Mouse (Mus musculus) liver, embryonic 16.5 days (tissue): ENCODE measurements around the gene Dhx37. TPM values are rescaled to one million over a fixed set of nuclear protein-coding genes. Genes with fewer than 3 reads are reported as not detected.

Experiments
- ATAC-seq: fragments of 200-750 bp; cut with Nextera tagmentation; 2 replicates; pipeline ENCODE4 v1.8.0; 2017; ENCODE audit warnings: low read depth, mild to moderate bottlenecking, moderate number of reproducible peaks, moderate library complexity
- H3K27ac ChIP-seq: fragments of 300-500 bp; sonication (generic); 2 replicates; pipeline ENCODE4 v1.5.1; 2014; ENCODE audit warnings: mild to moderate bottlenecking, low read length
- H3K27me3 ChIP-seq: fragments of 300-500 bp; sonication (generic); 2 replicates; pipeline ENCODE4 v1.6.1; 2014; ENCODE audit warnings: low read depth, low read length, mixed read lengths; ENCODE audit not compliant: control insufficient read depth, insufficient read depth
- H3K36me3 ChIP-seq: fragments of 300-500 bp; sonication (generic); 2 replicates; pipeline ENCODE4 v1.6.1; 2014; ENCODE audit warnings: mild to moderate bottlenecking; ENCODE audit not compliant: control insufficient read depth, insufficient read depth
- H3K4me1 ChIP-seq: fragments of 300-500 bp; sonication (generic); 2 replicates; pipeline ENCODE4 v1.6.1; 2014; ENCODE audit warnings: low read depth, low read length, mixed read lengths; ENCODE audit not compliant: control insufficient read depth
- H3K4me2 ChIP-seq: fragments of 300-500 bp; sonication (generic); 2 replicates; pipeline ENCODE4 v1.6.1; 2014; ENCODE audit warnings: low read depth, low read length, mixed read lengths
- H3K4me3 ChIP-seq: fragments of 300-500 bp; sonication (generic); 2 replicates; pipeline ENCODE4 v1.5.1; 2014; ENCODE audit warnings: low read depth, mild to moderate bottlenecking, low read length
- H3K9ac ChIP-seq: fragments of 300-500 bp; sonication (generic); 2 replicates; pipeline ENCODE4 v1.6.1; 2014; ENCODE audit warnings: low read depth, low read length
- H3K9me3 ChIP-seq: fragments of 300-500 bp; sonication (generic); replicated peaks from 2 replicates; pipeline ENCODE4 v1.6.1; 2016; ENCODE audit warnings: low read length; ENCODE audit not compliant: control insufficient read depth
- WGBS: fragments of 180-500 bp; shearing (Covaris S2); extraction: QIAGEN DNeasy Blood & Tissue Kit; methylation state at CpG from one replicate; pipeline ENCODE4 v1.1.7; 2014; ENCODE audit not compliant: insufficient replicate concordance; 5-methylcytosine and 5-hydroxymethylcytosine counted together
- polyA plus RNA-seq: library from polyadenylated mRNA; unstranded; fragments of >200 nt; fragmentation: Nextera tagmentation; extraction: Ambion mirVana; gene quantifications from 2 replicates; pipeline ENCODE4 v1.2.1, GENCODE M21; 2015

The Dhx37 gene
- polyA plus RNA-seq, 1 experiment from 2014 or later, result 4.2 TPM

GRCm38 (mm10) chr5:125408842-125409241 is 25.1 kb downstream of the Dhx37 start:
- H3K9me3 ChIP-seq, result no peaks in the 10 kb centered on the region
- WGBS, result 2% methylated on average over 13 of the region's 13 CpGs
- H3K4me1 ChIP-seq, result peaks cover 46% of the 10 kb centered on the region
- no peaks in the 10 kb centered on the region for H3K27me3 ChIP-seq
- H3K27ac ChIP-seq, result peak overlapping the region; percentile 62
- H3K4me2 ChIP-seq, result peak overlapping the region; percentile 75
- ATAC-seq, result peak; percentile 68
- H3K36me3 ChIP-seq, result no peaks in the 10 kb centered on the region
- H3K9ac ChIP-seq, result peak overlapping the region; percentile 38; the same call in 1 of the 2 replicates
- H3K4me3 ChIP-seq, result peak overlapping the region; percentile 58

GRCm38 (mm10) chr5:125407910-125408575 is 25.9 kb downstream of the Dhx37 start:
- Histone ChIP-seq H3K4me3 (peak overlapping the region; percentile 58; the same call in 1 of the 2 replicates), H3K27me3 (0 out of 2 replicates have a peak, but pooled peaks cover 1% of the 10 kb centered on the region), H3K4me1 (peaks cover 47% of the 10 kb centered on the region), H3K36me3 (no peaks in the 10 kb centered on the region), H3K9me3 (no peaks in the 10 kb centered on the region), H3K4me2 (peak overlapping the region; percentile 51), H3K9ac (no peak overlapping the region), H3K27ac (no peak overlapping the region)
- WGBS, result 37% methylated on average over 14 of the region's 14 CpGs
- ATAC-seq, result no peak

DNA sequence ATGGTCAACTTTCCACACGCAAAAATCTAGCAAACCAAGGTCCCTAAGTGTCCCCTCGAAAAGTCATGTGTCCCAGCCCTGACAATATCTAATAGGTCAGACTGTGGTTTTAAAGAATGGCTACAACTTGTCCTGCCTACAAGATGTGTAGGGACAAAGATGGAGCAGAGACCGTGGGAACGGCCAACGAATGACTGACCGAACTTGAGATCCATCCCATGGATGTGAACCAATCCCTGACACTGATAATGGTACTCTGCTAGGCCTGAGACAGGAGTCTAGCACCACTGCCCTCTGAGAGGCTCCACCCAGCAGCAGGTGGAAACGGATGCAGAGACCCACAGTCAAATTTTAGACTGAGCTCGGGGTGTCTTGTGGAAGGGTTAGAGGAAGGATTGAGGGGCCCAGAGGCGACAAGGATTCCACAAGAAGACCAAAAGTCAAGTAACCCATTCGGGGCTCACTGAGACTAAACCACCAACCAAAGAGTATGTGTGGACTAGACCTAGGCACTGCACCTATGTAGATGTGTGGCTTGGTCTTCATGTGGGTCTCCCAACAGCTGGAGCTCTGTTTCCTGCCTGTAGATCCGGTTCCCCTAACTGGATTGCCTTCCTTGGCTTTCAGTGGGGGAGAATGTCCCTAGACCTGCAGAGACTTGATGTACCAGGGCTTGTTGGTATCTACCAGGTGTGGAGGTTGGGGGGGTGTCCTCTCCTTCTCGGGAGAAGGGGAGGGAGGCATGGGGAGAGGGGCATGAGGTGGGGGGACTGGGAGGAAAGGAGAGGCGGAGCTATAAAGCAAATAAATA is 26.7 kb downstream of the Dhx37 start:
- Histone ChIP-seq H3K9me3 (no peaks in the 10 kb centered on the region), H3K4me2 (peak overlapping the region; percentile 96), H3K9ac (peak overlapping the region; percentile 75), H3K36me3 (no peaks in the 10 kb centered on the region), H3K27ac (no peak overlapping the region; the same call in 1 of the 2 replicates), H3K4me3 (peak overlapping the region; percentile 74), H3K4me1 (peaks cover 47% of the 10 kb centered on the region), H3K27me3 (peaks cover 7% of the 10 kb centered on the region; the same call in 1 of the 2 replicates)
- WGBS, result 46% methylated on average over 13 of the region's 13 CpGs
- ATAC-seq, result no peak

DNA sequence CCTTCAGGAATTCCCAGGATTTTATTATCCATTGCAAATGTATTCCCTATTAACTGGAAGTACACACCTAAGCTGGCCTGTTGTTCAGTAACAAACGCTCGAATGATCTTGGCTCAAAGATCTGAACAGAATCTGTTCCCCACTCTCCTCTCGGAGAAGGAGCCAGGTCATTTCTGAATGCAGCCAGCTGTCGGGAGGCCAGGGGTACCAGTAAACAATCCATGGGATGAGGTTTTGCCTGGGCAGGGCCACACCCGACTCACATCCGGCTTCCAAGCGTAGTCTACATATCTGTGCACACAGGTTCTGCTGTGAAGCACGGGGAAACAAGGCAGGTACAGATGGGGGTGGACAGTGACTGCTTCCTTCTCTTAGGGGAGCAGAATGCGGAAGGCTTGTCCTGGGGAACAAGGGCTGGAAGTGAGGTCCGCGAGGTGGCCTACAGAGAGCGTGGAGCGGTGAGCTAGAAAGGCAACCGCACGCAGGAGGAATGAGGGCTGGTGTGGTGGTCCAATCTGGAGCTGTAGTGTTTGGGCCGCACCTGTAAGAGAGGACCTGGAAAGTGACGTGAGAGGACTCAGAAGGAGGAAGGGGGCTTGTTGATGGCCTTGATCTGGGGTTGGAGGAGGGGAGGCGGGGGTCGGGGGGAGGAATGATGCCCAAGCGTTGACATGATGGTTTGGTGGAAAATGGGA is 27.5 kb downstream of the Dhx37 start:
- Histone ChIP-seq H3K27me3 (peaks cover 10% of the 10 kb centered on the region; the same call in 1 of the 2 replicates), H3K27ac (peak overlapping the region; percentile 78), H3K9me3 (no peaks in the 10 kb centered on the region), H3K4me3 (peak overlapping the region; percentile 74), H3K4me2 (peak overlapping the region; percentile 96), H3K4me1 (peaks cover 47% of the 10 kb centered on the region), H3K9ac (peak overlapping the region; percentile 75), H3K36me3 (no peaks in the 10 kb centered on the region)
- 4% methylated on average over 20 of the region's 20 CpGs for WGBS
- ATAC-seq, result peak; percentile 42

DNA sequence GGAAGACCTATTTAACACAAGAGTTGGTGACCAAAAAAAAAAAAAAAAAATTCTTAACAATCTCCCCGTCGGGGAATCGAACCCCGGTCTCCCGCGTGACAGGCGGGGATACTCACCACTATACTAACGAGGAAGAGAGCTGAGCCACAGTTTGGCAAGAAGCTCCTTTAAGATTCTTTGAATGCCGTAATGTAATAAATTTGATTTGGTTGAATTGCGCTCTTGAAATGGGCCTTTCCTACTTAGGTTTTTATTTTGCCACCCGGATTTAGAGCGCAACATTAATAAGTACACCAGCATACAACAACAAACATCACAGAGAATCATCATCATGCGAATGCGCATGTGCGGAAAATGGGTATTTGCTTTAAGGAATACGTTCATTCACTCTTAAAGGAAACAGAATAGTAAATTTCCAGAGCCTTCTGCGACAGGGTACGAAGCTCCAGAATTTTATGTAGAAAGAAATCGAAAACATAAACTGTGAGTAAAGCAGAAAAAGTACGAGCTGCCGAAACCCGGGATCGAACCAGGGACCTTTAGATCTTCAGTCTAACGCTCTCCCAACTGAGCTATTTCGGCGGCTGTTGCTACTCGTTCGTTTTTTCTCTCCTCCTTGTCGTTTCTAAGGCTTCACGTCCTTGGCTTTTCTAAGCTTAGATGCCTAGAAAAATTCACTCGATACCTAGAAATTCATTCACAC is 28.2 kb downstream of the Dhx37 start:
- Histone ChIP-seq H3K27ac (peak overlapping the region; percentile 87), H3K9ac (peak overlapping the region; percentile 75), H3K27me3 (peaks cover 15% of the 10 kb centered on the region; the same call in 1 of the 2 replicates), H3K4me1 (peaks cover 47% of the 10 kb centered on the region), H3K36me3 (no peaks in the 10 kb centered on the region), H3K4me3 (peak overlapping the region; percentile 74), H3K4me2 (peak overlapping the region; percentile 96), H3K9me3 (no peaks in the 10 kb centered on the region)
- peak; percentile 57 for ATAC-seq
- under 1% methylated on average over 31 of the region's 31 CpGs for WGBS

DNA sequence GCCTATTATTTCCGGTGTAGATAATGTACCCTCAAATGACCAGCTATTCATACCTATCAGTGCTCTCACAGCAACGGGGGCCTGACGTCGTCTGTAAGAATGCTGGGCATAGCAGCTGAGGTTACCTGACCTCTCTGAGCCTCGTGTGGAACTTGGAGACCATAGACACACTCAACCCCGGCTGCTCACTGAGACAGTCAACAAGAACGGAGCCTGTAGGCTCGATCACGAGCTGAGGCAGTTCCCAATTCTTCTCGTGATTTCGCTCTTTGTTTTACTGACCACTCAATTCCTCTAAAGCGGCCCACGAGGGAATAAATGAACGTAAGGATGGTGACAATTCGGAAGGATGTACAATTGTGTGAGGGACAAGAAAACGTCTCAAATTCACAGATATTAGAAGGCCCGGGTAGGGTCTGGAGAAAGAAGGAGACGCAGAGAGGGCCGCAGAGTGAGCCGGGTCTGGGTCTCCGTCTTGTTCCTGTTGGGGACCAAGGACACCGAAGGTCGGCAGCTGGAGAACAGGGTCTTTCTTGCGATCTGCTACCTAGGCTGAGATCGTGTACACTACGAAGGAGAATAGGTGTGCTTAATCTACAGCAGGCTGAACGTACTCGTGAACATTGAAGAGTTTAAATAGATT is 28.9 kb downstream of the Dhx37 start:
- H3K4me1 ChIP-seq, result peaks cover 46% of the 10 kb centered on the region
- no peaks in the 10 kb centered on the region for H3K9me3 ChIP-seq
- peaks cover 15% of the 10 kb centered on the region; the same call in 1 of the 2 replicates for H3K27me3 ChIP-seq
- H3K9ac ChIP-seq, result peak overlapping the region; percentile 74
- H3K36me3 ChIP-seq, result no peaks in the 10 kb centered on the region
- H3K4me2 ChIP-seq, result peak overlapping the region; percentile 96
- under 1% methylated on average over 28 of the region's 28 CpGs for WGBS
- peak overlapping the region; percentile 87 for H3K27ac ChIP-seq
- ATAC-seq, result peak; percentile 20
- H3K4me3 ChIP-seq, result peak overlapping the region; percentile 74

DNA sequence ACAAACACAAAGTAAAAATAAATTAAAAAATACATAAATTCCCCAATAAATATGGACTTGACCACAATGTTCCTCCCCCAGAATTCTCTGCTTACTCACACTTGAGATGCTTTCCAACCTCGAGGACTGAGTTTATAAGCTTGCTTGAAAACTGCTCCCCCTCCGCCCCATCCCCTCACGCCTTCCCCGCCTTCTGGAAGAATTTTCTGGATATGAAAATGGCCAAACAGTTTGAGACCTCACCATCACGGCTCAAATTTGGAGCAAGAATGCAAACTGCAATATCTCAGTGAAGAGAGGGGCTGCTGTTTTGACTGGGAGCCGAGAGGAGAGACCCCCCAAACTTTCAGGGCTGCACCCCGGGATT is 29.4 kb downstream of the Dhx37 start:
- under 1% methylated on average over 7 of the region's 7 CpGs for WGBS
- H3K27me3 ChIP-seq, result peaks cover 15% of the 10 kb centered on the region; the same call in 1 of the 2 replicates
- H3K36me3 ChIP-seq, result no peaks in the 10 kb centered on the region
- H3K4me2 ChIP-seq, result peak overlapping the region; percentile 96
- peaks cover 40% of the 10 kb centered on the region for H3K4me1 ChIP-seq
- H3K9me3 ChIP-seq, result no peaks in the 10 kb centered on the region
- H3K9ac ChIP-seq, result peak overlapping the region; percentile 74
- no peak for ATAC-seq
- peak overlapping the region; percentile 87 for H3K27ac ChIP-seq
- H3K4me3 ChIP-seq, result peak overlapping the region; percentile 74
